Mouse (Mus musculus) spleen, adult 2 months (tissue): ENCODE results near the gene Rbpj. TPM values are rescaled to one million over a fixed set of nuclear protein-coding genes. Genes with fewer than 3 reads are reported as not detected.

Experiments used
- DNase-seq, 2 experiments: peaks; one replicate each; pipeline versions ENCODE4 v3.0.0 to v3.0.0-alpha.2; 2012 to 2021; ENCODE audit warnings: low spot score in 2 of 2, low read depth in 1 of 2
- H3K27ac ChIP-seq: fragments of 200-500 bp; 2 replicates; pipeline ENCODE4 v1.5.1; 2012; ENCODE audit warnings: low read length, inconsistent platforms; ENCODE audit not compliant: insufficient read depth
- H3K27me3 ChIP-seq: fragments of 200-500 bp; 2 replicates; pipeline ENCODE4 v1.6.1; 2012; ENCODE audit warnings: mild to moderate bottlenecking, moderate library complexity, low read length, inconsistent platforms; ENCODE audit not compliant: control insufficient read depth, insufficient read depth
- H3K36me3 ChIP-seq: fragments of 200-500 bp; 2 replicates; pipeline ENCODE4 v1.6.1; 2012; ENCODE audit warnings: mild to moderate bottlenecking, low read length, inconsistent platforms; ENCODE audit not compliant: control insufficient read depth, insufficient read depth
- H3K4me1 ChIP-seq: fragments of 200-500 bp; 2 replicates; pipeline ENCODE4 v1.6.1; 2011; ENCODE audit warnings: inconsistent platforms; ENCODE audit not compliant: control insufficient read depth, insufficient read depth, insufficient read length
- H3K4me3 ChIP-seq: fragments of 200-500 bp; 2 replicates; pipeline ENCODE4 v1.5.1; 2011; ENCODE audit warnings: mild to moderate bottlenecking, inconsistent platforms; ENCODE audit not compliant: insufficient read depth, insufficient read length; ENCODE audit errors: extremely low read depth
- CTCF ChIP-seq: fragments of 200-500 bp; IDR thresholded peaks from 2 replicates; pipeline ENCODE4 v1.5.1; 2011; ENCODE audit warnings: mild to moderate bottlenecking, inconsistent platforms; ENCODE audit not compliant: insufficient read depth, insufficient read length, insufficient replicate concordance; ENCODE audit errors: extremely low read depth
- POLR2A ChIP-seq: fragments of 200-500 bp; IDR thresholded peaks from 2 replicates; pipeline ENCODE4 v1.6.1; 2011; ENCODE audit warnings: low read depth, low read length, inconsistent platforms
- WGBS: fragments of 180-500 bp; shearing (Covaris S2); methylation state at CpG from one replicate; pipeline ENCODE4 v1.1.7; 2018; 5-methylcytosine and 5-hydroxymethylcytosine counted together
- polyA plus RNA-seq: library from polyadenylated mRNA; depleted of rRNA; stranded (reverse); fragments of >200 nt; gene quantifications from 2 replicates; pipeline ENCODE4 v1.2.3, GENCODE M21; 2012; rRNA removed

Rbpj gene
- polyA plus RNA-seq, 1 experiment = 8.2 TPM

- Histone ChIP-seq H3K27ac (no peak overlapping the region), H3K4me3 (no peak overlapping the region), H3K36me3 (no peaks in the 10 kb centered on the region), H3K27me3 (no peaks in the 10 kb centered on the region), H3K4me1 (no peaks in the 10 kb centered on the region)
- TF ChIP-seq POLR2A (no peak), CTCF (no peak)
- no peak for DNase-seq
- 53% methylated on average over 8 of the region's 8 CpGs for WGBS
Measured at GRCm38 (mm10) chr5:53692100-53692499, 226.1 kb downstream of the Rbpj start.

- no peaks in the 10 kb centered on the region for H3K27me3 ChIP-seq
- no peak overlapping the region for H3K27ac ChIP-seq
- no peaks in the 10 kb centered on the region for H3K36me3 ChIP-seq
- H3K4me1 ChIP-seq = no peaks in the 10 kb centered on the region
- H3K4me3 ChIP-seq = no peak overlapping the region
- DNase-seq = no peak
- WGBS = 93% methylated on average over 1 of the region's 1 CpGs
- TF ChIP-seq POLR2A (no peak), CTCF (no peak)
Measured at GRCm38 (mm10) chr5:53692662-53693061, 226.7 kb downstream of the Rbpj start.

- Histone ChIP-seq H3K36me3 (no peaks in the 10 kb centered on the region), H3K4me1 (no peaks in the 10 kb centered on the region), H3K4me3 (no peak overlapping the region), H3K27me3 (no peaks in the 10 kb centered on the region), H3K27ac (no peak overlapping the region)
- DNase-seq = no peak
- WGBS = 91% methylated on average over 3 of the region's 3 CpGs
- TF ChIP-seq CTCF = no peak
- no peak for TF ChIP-seq POLR2A
Measured at GRCm38 (mm10) chr5:53696701-53697100, 230.7 kb downstream of the Rbpj start.

- WGBS = 82% methylated on average over 9 of the region's 9 CpGs
- Histone ChIP-seq H3K27me3 (no peaks in the 10 kb centered on the region), H3K4me1 (no peaks in the 10 kb centered on the region), H3K36me3 (no peaks in the 10 kb centered on the region), H3K4me3 (no peak overlapping the region), H3K27ac (no peak overlapping the region)
- no peak for TF ChIP-seq POLR2A
- TF ChIP-seq CTCF = no peak
- DNase-seq = no peak
Measured at GRCm38 (mm10) chr5:53697794-53698193, 231.8 kb downstream of the Rbpj start.

- no peaks in the 10 kb centered on the region for H3K4me1 ChIP-seq
- no peak overlapping the region for H3K27ac ChIP-seq
- no peaks in the 10 kb centered on the region for H3K27me3 ChIP-seq
- TF ChIP-seq POLR2A (no peak), CTCF (no peak)
- no peak for DNase-seq
- no peaks in the 10 kb centered on the region for H3K36me3 ChIP-seq
- 90% methylated on average over 14 of the region's 14 CpGs for WGBS
- no peak overlapping the region for H3K4me3 ChIP-seq
Measured at GRCm38 (mm10) chr5:53702686-53703085, 236.7 kb downstream of the Rbpj start.

Other genes starting within 250 kb of the Rbpj start
- 23.9 and 28.6 TPM in 2 replicates for gene Smim20, start 199.1 kb upstream of the Rbpj start, polyA plus RNA-seq
- 5.0 and 6.0 TPM in 2 replicates for gene Cckar, start 241.6 kb downstream of the Rbpj start, polyA plus RNA-seq